Mouse (Mus musculus) ES-CJ7 (cell line): ENCODE results near the gene Gm6685.
A peak's percentile ranks its signal among the peaks of the same experiment; 100 is the strongest.

ENCODE experiments used
- DNase-seq: peaks from one replicate; pipeline ENCODE4 v3.0.0; 2011; ENCODE audit warnings: low read depth, low spot score

The Gm6685 gene

DNA sequence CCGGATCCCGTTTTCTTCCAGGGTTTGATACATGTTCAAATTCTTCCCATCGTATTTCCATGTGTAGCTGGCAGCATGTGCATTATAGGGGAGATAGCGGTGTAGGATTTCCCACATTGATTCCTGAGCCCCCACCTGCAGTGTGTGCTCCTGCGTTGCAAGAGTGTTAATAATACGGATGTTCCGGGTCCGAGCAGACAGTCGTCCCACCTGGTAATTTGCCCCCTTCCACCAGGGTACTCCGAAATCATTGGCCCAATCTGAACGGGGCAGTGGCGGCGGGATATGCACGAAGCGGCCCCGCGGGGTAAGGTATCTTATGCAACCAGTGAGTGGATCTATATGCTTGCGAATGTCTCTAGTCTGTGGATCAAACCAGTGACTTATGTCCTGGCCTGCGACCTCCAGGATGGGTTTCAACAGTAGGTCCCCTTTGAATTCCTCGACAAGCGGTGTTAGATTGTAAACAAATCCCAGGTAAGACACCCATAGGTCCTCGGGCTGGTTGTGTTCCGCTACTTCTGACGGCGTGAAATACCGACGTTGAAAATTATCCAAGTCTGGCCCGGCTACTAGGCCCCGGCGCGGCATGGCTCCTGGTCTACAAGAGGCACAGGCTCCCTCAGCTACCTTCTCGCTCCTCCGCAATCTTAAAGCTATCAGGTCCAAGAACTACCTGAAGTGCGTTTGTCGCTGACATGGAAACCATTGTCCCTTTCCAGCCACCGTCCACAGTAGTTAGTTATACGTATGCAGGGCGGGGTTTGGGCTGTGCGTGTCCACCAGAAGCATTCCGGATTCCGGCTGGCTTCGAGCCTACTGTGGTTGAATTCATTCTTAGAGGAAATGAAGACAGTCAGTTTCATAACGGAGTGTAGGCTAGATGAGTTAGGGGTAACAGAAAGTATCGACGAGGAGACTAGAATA, at the start of gene Gm6685:
Gm6685 (minus strand) TSS at position 644 of the 927 bp plus-strand sequence.
- DNase-seq: peak; percentile 52

DNA sequence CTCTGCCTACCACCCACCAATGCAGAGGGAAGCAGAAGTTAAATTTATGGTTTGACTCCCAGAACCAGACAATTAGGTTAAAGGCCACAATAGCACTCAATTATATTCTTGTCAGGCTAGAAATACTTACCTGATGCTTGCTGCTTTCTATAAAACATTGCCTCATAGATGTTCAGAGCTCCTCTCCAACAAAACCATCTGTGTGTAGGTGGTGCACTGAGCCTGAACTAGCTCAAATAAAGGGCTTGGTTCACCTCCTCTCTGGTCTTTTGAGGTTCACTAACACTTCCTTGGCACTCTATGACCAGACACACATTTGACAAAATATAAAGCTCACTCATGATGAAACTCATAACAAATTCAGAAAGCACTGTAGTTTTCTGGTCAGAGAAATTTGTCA, 36.2 kb upstream of the Gm6685 start:
- no peak for DNase-seq

DNA sequence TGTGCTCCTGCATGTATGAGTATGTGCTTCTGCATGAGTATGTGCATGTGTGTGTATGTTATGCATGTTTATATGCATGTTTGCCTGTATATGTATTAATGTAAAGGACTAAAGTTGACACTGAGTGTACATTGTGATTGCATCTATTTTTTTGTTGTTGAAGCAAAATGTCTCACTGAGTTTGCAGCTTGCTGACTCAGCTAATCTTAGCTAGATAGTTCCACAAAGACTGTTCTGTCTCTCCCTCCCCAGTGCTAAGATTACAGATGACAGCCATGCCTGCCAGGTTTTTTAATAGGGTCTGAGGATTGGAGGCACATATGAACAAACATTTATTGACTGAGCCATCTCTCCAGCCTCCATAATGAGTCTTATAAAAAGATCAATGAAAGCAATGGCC, 35.0 kb upstream of the Gm6685 start:
- DNase-seq: no peak

DNA sequence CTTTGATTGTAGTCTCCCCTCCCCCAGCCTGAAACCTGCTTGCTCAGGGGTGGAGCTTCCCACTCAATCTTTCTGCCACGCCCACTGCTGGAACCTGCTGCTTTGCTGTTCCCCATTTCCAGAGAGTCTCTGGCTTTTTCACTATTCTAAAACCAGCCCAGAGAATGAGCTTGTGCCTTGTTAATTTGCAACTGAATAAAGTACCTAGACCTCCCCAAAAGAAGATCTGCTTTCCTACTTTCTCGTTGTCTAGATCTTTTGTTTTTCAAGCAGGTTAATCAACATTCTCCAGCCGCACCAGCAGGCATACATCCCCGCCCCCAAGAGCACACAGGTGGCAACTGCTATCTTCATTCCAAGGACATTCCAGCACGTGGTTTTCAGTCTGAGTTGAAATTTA, 31.7 kb upstream of the Gm6685 start:
- peak; percentile 63 for DNase-seq

DNA sequence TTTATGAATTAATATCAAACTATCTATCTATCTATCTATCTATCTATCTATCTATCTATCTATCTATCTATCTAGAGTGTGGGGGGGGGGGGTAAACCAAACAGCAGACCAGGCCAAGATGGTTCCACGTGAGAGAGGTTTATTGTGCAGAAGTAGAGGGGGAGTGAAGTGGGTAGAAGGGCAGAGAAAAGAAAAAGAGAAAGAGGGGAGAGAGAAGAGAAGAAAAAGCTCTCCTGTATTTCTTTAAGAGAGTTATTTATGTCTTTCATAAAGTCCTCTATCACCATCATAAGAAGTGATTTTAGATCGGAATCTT, 26.2 kb upstream of the Gm6685 start:
- DNase-seq: no peak

DNA sequence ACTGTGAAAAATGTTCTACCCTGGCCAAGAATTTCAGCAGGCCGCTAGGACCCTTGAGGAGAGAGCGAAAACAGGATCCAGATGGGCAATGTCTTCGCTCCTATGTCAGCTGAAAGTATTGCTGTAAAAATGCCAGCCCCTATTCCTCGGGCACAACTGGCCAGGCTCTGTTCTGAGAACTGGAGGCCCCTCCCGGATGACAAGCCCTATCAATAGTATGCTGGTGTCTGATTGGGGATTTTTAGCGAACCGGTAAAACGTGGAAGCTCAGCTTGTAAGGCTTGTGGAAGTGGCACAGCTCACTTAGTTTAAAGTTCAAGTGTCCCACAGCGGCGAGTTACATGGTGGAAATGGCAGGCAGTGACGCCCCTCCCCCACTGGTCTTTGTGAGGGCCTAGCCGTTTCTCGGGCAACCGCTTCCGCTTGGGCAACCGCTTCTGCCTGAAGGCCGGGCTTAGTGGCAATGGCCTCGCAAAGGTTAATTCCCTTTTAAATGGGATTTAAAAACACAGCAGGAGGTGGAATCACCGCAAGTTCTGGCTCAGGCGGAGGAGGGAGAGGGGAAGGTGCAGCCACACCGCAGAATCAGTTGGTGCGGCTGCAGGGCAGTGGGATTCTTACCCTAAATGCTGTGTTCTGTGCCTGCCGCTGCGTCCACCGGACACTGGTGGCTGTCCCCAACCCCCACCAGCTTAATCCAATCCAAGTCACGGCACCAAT, 25.7 kb upstream of the Gm6685 start:
- peak; percentile 92 for DNase-seq

DNA sequence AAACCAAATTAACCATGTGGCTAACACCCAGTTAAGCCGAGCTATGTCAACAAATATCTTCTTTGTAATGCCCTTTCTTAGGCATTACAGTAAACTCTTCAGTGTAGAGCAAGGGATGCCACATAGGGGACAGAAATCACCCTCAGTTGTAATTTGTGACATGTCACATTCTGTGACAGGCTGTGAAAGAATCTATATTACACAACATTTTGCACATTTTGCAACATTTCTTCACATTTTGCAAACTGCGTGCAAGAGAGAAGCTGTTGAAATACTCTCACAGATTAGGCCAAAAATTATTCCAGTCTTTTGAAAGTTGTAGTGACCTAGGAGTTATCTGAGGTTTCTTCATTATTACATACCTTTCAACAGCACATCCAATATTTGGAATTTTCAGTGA, 3.8 kb upstream of the Gm6685 start:
- DNase-seq: no peak

DNA sequence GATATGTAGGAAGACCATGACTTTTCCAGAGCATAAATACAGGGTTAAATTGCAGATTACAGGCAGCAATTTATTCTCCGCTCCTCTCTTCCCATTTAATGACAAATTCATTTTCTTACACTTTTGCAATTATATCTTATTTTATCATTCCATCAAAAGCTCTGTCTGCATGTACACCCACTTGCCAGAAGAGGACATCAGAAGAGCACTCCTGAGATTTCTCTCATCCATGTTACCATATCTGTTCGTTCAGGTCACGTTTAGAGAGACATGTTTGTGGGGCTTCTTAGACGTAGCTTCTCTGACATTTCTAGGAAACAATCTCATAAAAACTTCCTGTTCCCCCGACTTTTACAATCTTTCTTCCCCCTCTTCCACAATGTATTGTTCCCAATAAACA, 2.2 kb upstream of the Gm6685 start:
- no peak for DNase-seq

DNA sequence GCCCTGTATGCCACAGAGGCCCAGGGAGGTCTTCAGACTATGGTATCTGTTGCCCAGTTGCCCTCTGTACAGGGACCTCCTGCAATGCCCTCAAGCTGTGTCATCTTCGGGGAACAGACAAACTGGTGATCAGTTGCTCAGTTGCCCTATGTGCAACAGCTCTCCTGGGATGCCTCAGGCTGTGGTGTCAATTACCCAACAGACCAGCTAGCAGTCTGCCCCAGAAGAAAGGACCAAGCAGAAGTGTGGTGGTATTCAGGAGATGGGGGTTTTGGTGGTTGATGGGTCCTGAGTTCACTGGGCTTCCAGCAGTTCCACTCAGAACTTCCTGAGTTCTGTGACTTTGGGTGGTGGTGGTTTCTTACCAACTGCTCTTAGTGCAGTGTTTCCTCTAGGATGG, 11.8 kb downstream of the Gm6685 start:
- DNase-seq: no peak

DNA sequence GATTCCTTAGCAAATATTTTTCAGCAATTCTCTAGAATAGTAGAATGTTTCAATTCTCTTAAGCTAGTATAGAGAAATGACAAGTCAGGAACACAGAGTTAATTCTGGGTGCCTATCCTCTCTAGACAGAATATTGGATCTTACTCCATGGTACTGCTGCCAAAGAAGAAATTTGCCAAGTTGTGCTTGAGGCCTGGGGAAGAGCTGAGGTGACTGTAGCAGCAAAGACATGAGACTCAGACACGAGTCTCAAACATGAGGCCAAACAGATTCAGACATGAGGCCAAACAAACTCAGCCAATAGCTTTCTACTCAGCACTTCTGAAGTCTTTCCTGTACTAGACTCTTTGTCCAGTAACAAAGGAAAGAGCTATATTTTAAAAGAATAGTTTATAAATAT, 26.3 kb downstream of the Gm6685 start:
- DNase-seq: no peak

DNA sequence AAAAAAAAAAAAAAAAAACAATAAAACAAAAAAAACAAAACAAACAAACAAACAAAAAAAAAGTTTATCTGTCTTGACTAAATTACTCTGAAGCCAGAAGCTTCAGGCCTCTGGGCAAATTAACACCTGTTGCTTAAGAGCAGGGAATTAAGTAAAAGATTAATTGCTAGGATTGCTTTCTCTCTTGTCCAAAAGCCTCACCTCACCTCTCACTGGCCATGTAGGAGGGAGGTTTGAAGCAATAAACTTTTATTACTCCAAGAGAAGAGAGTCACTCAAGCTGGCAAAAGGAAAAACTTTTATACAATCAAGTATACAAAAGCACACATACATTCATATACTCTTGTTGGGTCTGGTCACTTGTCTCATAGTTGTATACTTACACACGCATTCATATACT, 31.9 kb downstream of the Gm6685 start:
- DNase-seq: no peak

DNA sequence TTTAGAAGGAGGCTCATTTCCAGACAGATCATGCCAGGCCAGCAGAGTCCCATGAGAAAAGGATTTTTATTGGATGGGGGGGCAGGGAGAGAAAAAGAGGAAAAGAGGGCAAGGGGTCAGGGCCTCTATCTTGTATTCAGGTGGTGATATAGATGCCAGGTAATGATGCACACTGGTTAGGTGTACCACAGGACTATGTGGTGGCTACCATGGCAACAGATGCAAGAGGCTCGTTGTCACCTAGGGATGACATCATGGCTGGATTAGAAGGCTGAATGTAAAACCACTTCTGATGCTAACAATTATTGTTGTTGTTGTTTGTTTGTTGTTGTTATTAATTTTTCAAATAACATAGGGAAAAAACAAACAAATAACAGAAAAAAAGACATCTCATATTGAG, 49.2 kb downstream of the Gm6685 start:
- DNase-seq: no peak
